ENCODE assay signal across 8 mouse cellular contexts in genomic region chr15:89430341-89430740, GRCm38 (mm10). TPM values are rescaled to one million over a fixed set of nuclear protein-coding genes. Genes with fewer than 3 reads are reported as not detected.
DNase-seq lines count a peak whose midpoint lies in the region; ATAC-seq and TF ChIP-seq lines count a peak whose summit lies in the region.

No protein-coding gene starts in this region.

- peak overlapping the region; percentile 83; the same call in 1 of the 2 replicates for H3K4me3 ChIP-seq in liver, adult 2 months (ENCODE audit: insufficient read depth, low read depth, low read length)
- peak overlapping the region; percentile 93 for H3K4me3 ChIP-seq in bone marrow, adult 2 months (replicated peaks; ENCODE audit: control insufficient read depth, low read depth, low read length)
- peak overlapping the region; percentile 79 for H3K4me3 ChIP-seq in forebrain, embryonic 11.5 days (ENCODE audit: low read depth, low read length)
- peak overlapping the region; percentile 85 for H3K4me3 ChIP-seq in liver, embryonic 15.5 days (replicated peaks)

- ATAC-seq in forebrain, embryonic 11.5 days (replicated peaks; ENCODE audit: low FRiP score), result no peak
- ATAC-seq in liver, embryonic 15.5 days (ENCODE audit: insufficient read depth), result no peak

- WGBS in liver, adult 2 months, result 36% methylated on average over 6 of the region's 6 CpGs
- 23% methylated on average over 6 of the region's 6 CpGs for WGBS in bone marrow, adult 2 months
- 48% methylated on average over 6 of the region's 6 CpGs for WGBS in forebrain, embryonic 11.5 days
- 33% methylated on average over 6 of the region's 6 CpGs for WGBS in liver, embryonic 15.5 days (ENCODE audit: insufficient replicate concordance)

- H3K4me2 ChIP-seq in forebrain, embryonic 11.5 days (ENCODE audit: low read depth, low read length, severe bottlenecking), result peak overlapping the region; percentile 93
- H3K4me2 ChIP-seq in liver, embryonic 15.5 days, result peak overlapping the region; percentile 90

- no peaks in the 10 kb centered on the region for H3K9me3 ChIP-seq in forebrain, embryonic 11.5 days (ENCODE audit: control insufficient read depth, low read length)
- H3K9me3 ChIP-seq in liver, embryonic 15.5 days (replicated peaks), result no peaks in the 10 kb centered on the region

- TF ChIP-seq CTCF in liver, adult 2 months (IDR thresholded peaks at IDR 0.05; ENCODE audit: low read depth, low read length), result no peak
- no peak for TF ChIP-seq CTCF in bone marrow, adult 2 months (IDR thresholded peaks at IDR 0.05; ENCODE audit: control insufficient read depth, insufficient read depth, low read length)

- H3K9ac ChIP-seq in liver, adult 2 months (ENCODE audit: low read depth, low read length), result no peak overlapping the region
- peak overlapping the region; percentile 79 for H3K9ac ChIP-seq in forebrain, embryonic 11.5 days (ENCODE audit: low read length)
- H3K9ac ChIP-seq in liver, embryonic 15.5 days, result peak overlapping the region; percentile 84

- H3K27ac ChIP-seq in liver, adult 2 months (replicated peaks; ENCODE audit: insufficient read depth, low read depth, low read length), result peak overlapping the region; percentile 77
- peak overlapping the region; percentile 99 for H3K27ac ChIP-seq in bone marrow, adult 2 months (ENCODE audit: control insufficient read depth, insufficient read depth, low read depth, low read length, poor library complexity)
- peak overlapping the region; percentile 93 for H3K27ac ChIP-seq in forebrain, embryonic 11.5 days (ENCODE audit: low read depth, low read length)
- H3K27ac ChIP-seq in liver, embryonic 15.5 days (replicated peaks), result peak overlapping the region; percentile 100

- intact Hi-C loops in gastrocnemius, postnatal 36 days (cut with DNase I), result no loop called here

- DNase-seq in liver, adult 2 months (ENCODE audit: extremely low read depth, low read depth, low spot score), result peak; percentile 43
- no peak for DNase-seq in liver
- DNase-seq in forebrain, embryonic 11.5 days (ENCODE audit: low spot score), result no peak
- DNase-seq in c-Kit-positive CD71-positive TER-119-positive erythroid progenitor cells, embryonic 14.5 days (ENCODE audit: low spot score), result no peak
- no peak for DNase-seq in frontal cortex, postnatal 10 days (ENCODE audit: low spot score in 2 of 2)
- no peak for DNase-seq in gastrocnemius, postnatal 36 days

- peaks cover 17% of the 10 kb centered on the region for H3K36me3 ChIP-seq in liver, adult 2 months (ENCODE audit: control insufficient read depth, insufficient read depth, low read length)
- H3K36me3 ChIP-seq in forebrain, embryonic 11.5 days (ENCODE audit: control insufficient read depth, insufficient read depth, low read length), result no peaks in the 10 kb centered on the region; the same call in 1 of the 2 replicates
- peaks cover 27% of the 10 kb centered on the region for H3K36me3 ChIP-seq in liver, embryonic 15.5 days (replicated peaks)

- peaks cover 16% of the 10 kb centered on the region for H3K4me1 ChIP-seq in liver, adult 2 months (ENCODE audit: control insufficient read depth, insufficient read depth, low read length)
- peaks cover 1% of the 10 kb centered on the region; the same call in 1 of the 2 replicates for H3K4me1 ChIP-seq in bone marrow, adult 2 months (ENCODE audit: control insufficient read depth, insufficient read depth, low read length)
- peaks cover 8% of the 10 kb centered on the region; the same call in 1 of the 2 replicates for H3K4me1 ChIP-seq in forebrain, embryonic 11.5 days (replicated peaks; ENCODE audit: control insufficient read depth, insufficient read depth, low read length)
- peaks cover 37% of the 10 kb centered on the region for H3K4me1 ChIP-seq in liver, embryonic 15.5 days (replicated peaks)

- no peaks in the 10 kb centered on the region for H3K79me2 ChIP-seq in liver, adult 2 months (ENCODE audit: control insufficient read depth, insufficient read depth, low read length)

- TF ChIP-seq POLR2A in liver, adult 2 months (IDR thresholded peaks at IDR 0.05; ENCODE audit: extremely low read depth, insufficient read depth, low read length), result no peak
- no peak for TF ChIP-seq POLR2A in bone marrow, adult 2 months (IDR thresholded peaks at IDR 0.05; ENCODE audit: borderline replicate concordance, control insufficient read depth, low read depth, low read length)

- H3K27me3 ChIP-seq in liver, adult 2 months (ENCODE audit: control insufficient read depth, insufficient read depth, low read length), result no peaks in the 10 kb centered on the region
- no peaks in the 10 kb centered on the region for H3K27me3 ChIP-seq in forebrain, embryonic 11.5 days (ENCODE audit: control insufficient read depth, insufficient read depth, low read length)
- H3K27me3 ChIP-seq in liver, embryonic 15.5 days, result no peaks in the 10 kb centered on the region

RNA-seq across cellular contexts. Expression of gene Chkb, which starts 0.6 kb away (rescaled TPM):
- total RNA-seq in liver, adult 2 months (2014; rRNA removed), result 25.4 and 25.9 TPM in 2 replicates
- 42.0 and 47.2 TPM in 2 replicates for polyA plus RNA-seq in liver, adult 2 months (2012; rRNA removed)
- polyA plus RNA-seq in bone marrow, adult 2 months (2011; ENCODE audit: insufficient read depth, insufficient read length, low replicate concordance, missing spikeins), result 62.9 and 126 TPM in 2 replicates
- 54.5 and 56.0 TPM in 2 replicates for polyA plus RNA-seq in forebrain, embryonic 11.5 days (2014; fragmentation: Nextera tagmentation; extraction: Ambion mirVana)
- 26.2 and 27.0 TPM in 2 replicates for polyA plus RNA-seq in liver, embryonic 15.5 days (2015; fragmentation: Nextera tagmentation; extraction: Ambion mirVana)
- 10 to 100 TPM; 20.8 to 30.0 TPM for total RNA-seq in gastrocnemius, postnatal 36 days (2021)

RNA-seq across cellular contexts. Expression of gene Gm44502, which starts 0.8 kb away (rescaled TPM):
- total RNA-seq in liver, adult 2 months (2014; rRNA removed), result not detected in 2 replicates
- 0.30 and 1.5 TPM in 2 replicates for polyA plus RNA-seq in liver, adult 2 months (2012; rRNA removed)
- polyA plus RNA-seq in bone marrow, adult 2 months (2011; ENCODE audit: insufficient read depth, insufficient read length, low replicate concordance, missing spikeins), result 1.9 and 5.4 TPM in 2 replicates
- 0.40 TPM in 1 of 2 replicates, not detected in the other for polyA plus RNA-seq in forebrain, embryonic 11.5 days (2014; fragmentation: Nextera tagmentation; extraction: Ambion mirVana)
- polyA plus RNA-seq in liver, embryonic 15.5 days (2015; fragmentation: Nextera tagmentation; extraction: Ambion mirVana), result not detected in 2 replicates
- 1 to 10 TPM in 1 of 2 experiments, not detected in 1; 1.5 TPM for total RNA-seq in gastrocnemius, postnatal 36 days (2021)

RNA-seq across cellular contexts. Expression of gene C730034F03Rik, which starts 1.0 kb away (rescaled TPM):
- total RNA-seq in liver, adult 2 months (2014; rRNA removed), result 1.1 and 1.6 TPM in 2 replicates
- 0.50 and 0.83 TPM in 2 replicates for polyA plus RNA-seq in liver, adult 2 months (2012; rRNA removed)
- polyA plus RNA-seq in bone marrow, adult 2 months (2011; ENCODE audit: insufficient read depth, insufficient read length, low replicate concordance, missing spikeins), result 1.5 TPM in 1 of 2 replicates, not detected in the other
- 3.5 and 6.0 TPM in 2 replicates for polyA plus RNA-seq in forebrain, embryonic 11.5 days (2014; fragmentation: Nextera tagmentation; extraction: Ambion mirVana)
- 1.9 and 2.3 TPM in 2 replicates for polyA plus RNA-seq in liver, embryonic 15.5 days (2015; fragmentation: Nextera tagmentation; extraction: Ambion mirVana)
- under 1 TPM; 0.20 to 0.47 TPM for total RNA-seq in gastrocnemius, postnatal 36 days (2021)

RNA-seq across cellular contexts. Expression of gene Cpt1b, which starts 4.7 kb away (rescaled TPM):
- total RNA-seq in liver, adult 2 months (2014; rRNA removed), result 1.5 and 1.9 TPM in 2 replicates
- 0.82 and 1.3 TPM in 2 replicates for polyA plus RNA-seq in liver, adult 2 months (2012; rRNA removed)
- polyA plus RNA-seq in bone marrow, adult 2 months (2011; ENCODE audit: insufficient read depth, insufficient read length, low replicate concordance, missing spikeins), result 4.3 and 4.7 TPM in 2 replicates
- 0.84 TPM in 1 of 2 replicates, not detected in the other for polyA plus RNA-seq in forebrain, embryonic 11.5 days (2014; fragmentation: Nextera tagmentation; extraction: Ambion mirVana)
- polyA plus RNA-seq in liver, embryonic 15.5 days (2015; fragmentation: Nextera tagmentation; extraction: Ambion mirVana), result 2.6 and 3.1 TPM in 2 replicates
- 100 to 1,000 TPM; 255 to 278 TPM for total RNA-seq in gastrocnemius, postnatal 36 days (2021)

RNA-seq across cellular contexts. Expression of gene Syce3, which starts 20.0 kb away (rescaled TPM):
- not detected in 2 replicates for total RNA-seq in liver, adult 2 months (2014; rRNA removed)
- polyA plus RNA-seq in liver, adult 2 months (2012; rRNA removed), result not detected in 2 replicates
- polyA plus RNA-seq in bone marrow, adult 2 months (2011; ENCODE audit: insufficient read depth, insufficient read length, low replicate concordance, missing spikeins), result not detected in 2 replicates
- polyA plus RNA-seq in forebrain, embryonic 11.5 days (2014; fragmentation: Nextera tagmentation; extraction: Ambion mirVana), result not detected in 2 replicates
- polyA plus RNA-seq in liver, embryonic 15.5 days (2015; fragmentation: Nextera tagmentation; extraction: Ambion mirVana), result not detected in 2 replicates
- not detected for total RNA-seq in gastrocnemius, postnatal 36 days (2021)
